Mouse (Mus musculus) heart, postnatal 10 days (tissue): ENCODE data around the gene Ier5l. TPM values are rescaled to one million over a fixed set of nuclear protein-coding genes. Genes with fewer than 3 reads are reported as not detected.

Source experiments
- DNase-seq, 2 experiments: peaks; one replicate each; pipeline ENCODE4 v3.0.0; 2021
- intact Hi-C: fragments of 180-260 bp; cut with DNase I; formaldehyde crosslinking; loops from one replicate; pipeline ENCODE4 v1.15.1; 2025
- total RNA-seq, 2 experiments: library from RNA; stranded (reverse); gene quantifications; 2 replicates each; pipeline ENCODE4 v1.2.3; 2021

Ier5l gene
- 10 to 100 TPM in 1 of 2 experiments, 1 to 10 TPM in 1; 9.5 to 12.2 TPM for total RNA-seq

DNA sequence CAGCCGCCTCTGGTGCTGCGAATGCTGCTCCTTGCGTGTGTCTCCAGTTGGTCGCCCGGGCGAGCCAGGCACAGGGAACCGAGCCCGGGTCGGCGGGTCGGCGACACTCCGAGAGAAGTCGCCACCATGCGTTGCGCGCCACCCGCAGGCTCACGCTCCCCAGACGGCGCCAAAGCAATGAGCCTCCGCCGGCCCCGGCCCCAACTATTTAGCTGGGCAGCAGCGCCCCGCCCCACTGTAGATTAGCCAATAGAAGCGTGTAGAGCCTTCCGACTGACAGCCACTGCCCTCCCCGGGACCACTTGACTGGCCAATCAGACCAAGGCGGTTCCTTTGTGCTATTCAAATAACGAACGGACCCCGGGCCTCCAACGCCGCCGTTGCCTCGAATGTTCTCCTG lies at the start of gene Ier5l:
Gene Ier5l (minus strand): TSS at position 181 of the 400 bp plus-strand sequence.
- intact Hi-C loops = loop anchor here (5.0 kb wide), 2 partner anchors 138 to 183 kb away; no protein-coding TSS in a partner anchor
- peak; percentile 98 for DNase-seq

DNA sequence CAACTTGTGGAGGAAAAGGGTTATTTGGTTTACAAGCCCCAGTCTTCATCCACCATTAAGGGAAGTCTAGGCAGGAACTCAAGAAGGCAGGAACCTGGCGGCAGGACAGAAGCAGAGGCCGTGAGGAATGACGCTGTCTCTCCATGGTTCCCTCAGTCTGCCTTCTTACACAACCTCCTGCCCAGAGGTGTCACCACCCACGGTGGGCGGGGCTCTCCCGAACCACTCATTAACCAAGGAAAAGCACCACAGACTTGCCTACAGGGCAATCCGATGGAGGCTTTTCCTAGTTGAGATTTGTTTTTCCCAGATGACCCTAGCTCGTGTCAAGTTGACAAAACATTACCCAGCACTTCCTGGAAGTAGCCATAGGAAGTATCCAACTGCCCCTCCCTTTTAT lies 49.7 kb upstream of the Ier5l start:
- intact Hi-C loops = loop anchor here (5.0 kb wide), 1 partner anchor 49 kb away; no protein-coding TSS in a partner anchor
- DNase-seq = no peak

DNA sequence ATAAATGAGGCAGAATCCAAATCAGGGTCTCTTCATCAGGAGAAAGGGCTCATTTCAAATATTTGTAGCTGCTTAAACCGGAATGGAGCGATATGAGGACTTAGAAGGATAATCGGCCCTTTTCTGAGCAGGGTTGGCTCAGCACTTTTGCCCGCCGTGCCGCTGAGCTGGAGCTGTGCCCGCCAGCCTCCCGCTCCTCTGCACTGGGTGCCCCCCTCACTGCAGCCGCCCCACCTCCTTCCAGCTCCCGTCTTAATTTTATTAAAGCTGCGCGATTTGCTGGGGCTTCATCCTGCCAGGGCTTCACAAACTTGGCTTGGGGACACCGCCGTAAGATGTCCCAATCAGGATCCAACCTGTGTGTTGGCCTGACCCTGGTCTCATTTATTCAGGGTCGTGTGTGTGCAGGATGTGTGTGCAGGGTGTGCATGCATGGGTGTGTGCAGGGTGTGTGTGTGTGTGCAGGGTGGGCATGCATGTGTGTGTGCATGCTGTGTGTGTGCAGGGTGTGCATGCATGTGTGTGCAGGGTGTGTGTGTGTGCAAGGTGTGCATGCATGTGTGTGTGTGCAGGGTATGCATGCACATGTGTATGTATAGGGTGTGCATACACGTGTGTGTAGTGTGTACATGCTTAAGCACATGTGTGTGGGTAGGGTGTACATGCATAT lies 36.8 kb upstream of the Ier5l start:
- intact Hi-C loops = no loop called here
- no peak for DNase-seq

DNA sequence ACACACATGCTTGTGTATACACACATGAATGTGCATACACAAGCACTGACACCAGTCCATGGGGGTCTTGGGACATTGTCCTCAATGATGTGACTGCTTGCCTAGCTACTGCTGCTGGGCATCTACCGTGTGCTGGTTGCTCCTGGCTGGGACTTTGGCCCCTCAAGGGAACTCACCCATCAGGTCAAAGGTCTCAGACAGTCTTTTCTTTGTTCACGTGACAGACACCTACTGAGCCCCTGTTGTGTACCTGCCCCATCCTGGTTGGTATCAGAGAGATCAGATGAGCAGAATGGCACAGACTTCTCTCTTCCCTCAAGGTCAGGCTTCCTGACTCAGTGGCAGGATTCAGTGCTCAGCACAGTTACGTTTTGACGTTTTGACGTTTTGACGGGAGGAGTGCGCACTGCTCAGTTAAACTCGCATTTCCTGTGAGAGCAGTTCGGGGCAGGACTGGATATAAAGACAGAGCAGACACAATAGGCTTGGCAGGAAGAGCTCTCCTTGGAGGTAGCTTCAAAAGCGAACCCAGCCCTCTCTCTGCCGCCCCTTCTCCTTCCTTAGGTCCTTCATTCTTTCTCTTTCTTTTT lies 33.2 kb upstream of the Ier5l start:
- no peak for DNase-seq
- intact Hi-C loops = no loop called here

DNA sequence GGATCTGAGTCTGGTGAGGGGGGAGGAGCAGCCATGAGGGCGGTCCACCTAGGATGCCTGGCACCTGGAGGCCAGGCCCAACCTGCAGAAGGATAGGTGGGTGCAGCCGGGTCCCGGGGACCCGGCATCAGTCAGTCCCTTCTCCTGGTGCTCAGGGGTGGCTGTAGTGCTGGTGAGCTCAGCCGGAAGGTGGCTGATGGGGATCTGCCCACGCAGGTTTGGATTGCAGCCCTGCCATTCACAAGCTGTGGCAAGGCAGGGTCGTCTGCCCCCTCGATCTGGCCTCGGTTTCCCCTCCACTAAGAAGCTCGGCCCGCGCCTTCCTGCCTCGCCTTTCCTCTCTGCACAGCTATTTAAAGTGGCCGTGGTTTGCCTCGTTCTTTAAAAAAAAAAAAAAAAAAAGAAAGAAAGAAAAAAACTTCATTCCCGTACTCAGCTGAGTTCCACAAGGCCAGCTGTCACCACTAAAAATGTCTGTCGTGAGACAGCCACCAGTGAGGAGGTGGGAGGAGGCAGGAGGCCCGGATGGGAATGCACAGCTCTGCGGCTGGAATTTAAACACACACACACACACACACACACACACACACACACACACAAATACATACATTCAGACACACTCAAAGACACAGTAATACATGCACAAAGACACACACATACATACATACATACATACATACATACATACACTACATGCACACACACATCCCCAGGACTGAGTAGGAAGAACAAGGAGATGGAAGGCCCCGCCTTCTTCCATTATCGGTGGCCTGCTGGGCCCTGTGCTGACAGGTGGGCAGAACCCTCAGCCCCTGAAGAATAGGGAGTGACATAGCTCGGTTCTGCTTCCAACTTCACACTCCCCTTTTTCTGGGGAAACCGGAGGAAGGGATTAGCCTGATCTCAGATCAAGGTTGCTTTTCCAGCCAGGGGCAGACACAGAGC lies 29.9 kb upstream of the Ier5l start:
- intact Hi-C loops = no loop called here
- no peak for DNase-seq

DNA sequence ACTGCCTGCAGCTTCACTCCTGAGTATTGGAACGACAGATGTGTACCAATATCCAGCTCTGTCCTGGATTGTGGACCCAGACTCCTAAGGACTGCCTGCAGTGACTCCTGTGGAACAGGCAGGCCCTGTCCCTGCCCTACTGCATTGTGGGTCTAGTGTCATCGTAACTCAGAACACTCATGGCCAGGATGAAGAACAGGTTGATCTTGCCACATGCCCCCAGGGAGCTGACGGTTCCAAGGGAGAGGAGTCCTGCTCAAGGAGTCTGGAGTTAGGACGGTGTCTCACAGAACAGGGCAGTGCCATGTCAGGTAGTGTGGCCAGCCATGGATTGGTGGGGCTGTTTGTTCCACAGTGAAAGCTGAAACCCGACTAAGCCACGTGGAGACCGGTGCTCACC lies 27.7 kb upstream of the Ier5l start:
- no peak for DNase-seq
- intact Hi-C loops = no loop called here

DNA sequence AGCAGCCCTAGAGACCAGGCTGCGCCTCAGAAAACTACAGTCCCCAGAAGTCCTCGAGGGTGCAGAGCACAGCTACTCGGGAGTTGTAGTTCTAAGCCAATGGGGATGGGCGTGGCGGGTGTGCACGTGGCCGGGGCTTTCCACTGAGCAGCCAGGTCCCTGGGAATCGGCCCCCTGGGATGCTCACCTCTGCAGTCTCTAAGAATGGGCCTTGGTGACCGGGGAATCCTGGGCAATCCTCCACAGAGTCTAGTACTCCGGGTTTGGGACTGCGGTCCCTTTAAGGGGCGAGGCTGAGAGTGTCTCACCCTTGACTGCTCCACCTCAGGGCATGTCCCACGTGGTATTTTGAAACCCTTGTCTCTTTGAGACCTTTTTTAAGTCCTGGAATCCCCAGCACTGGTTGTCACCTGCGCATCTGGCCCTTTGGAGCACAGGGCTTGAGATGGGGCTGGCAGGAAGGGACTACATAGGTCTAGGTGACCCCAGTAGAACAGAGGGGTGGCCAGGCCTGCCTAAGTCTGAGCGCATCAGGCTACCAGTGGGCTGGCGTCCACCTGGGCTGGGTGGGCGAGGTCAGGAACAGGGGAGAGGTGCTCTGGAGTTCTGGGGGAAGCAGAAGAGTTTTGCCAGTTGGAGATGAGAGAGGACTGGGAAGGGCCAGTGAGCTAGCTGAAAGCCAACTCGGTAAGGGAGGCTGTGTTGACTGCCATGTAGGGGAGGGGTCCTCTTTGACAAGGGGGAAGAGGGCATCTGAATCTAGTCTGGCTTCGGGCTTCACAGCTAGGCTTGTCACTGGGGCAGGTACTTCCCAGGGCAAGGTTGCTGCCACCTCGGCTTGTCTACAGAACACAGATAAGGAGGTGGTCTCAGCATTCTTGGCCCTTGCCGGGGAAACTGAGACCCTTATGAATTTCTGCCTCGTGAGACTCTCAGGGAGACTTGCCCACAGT lies 22.2 kb upstream of the Ier5l start:
- intact Hi-C loops = loop anchor here (5.0 kb wide), 1 partner anchor 46 kb away; no protein-coding TSS in a partner anchor
- peak; percentile 71 to 79 for DNase-seq

DNA sequence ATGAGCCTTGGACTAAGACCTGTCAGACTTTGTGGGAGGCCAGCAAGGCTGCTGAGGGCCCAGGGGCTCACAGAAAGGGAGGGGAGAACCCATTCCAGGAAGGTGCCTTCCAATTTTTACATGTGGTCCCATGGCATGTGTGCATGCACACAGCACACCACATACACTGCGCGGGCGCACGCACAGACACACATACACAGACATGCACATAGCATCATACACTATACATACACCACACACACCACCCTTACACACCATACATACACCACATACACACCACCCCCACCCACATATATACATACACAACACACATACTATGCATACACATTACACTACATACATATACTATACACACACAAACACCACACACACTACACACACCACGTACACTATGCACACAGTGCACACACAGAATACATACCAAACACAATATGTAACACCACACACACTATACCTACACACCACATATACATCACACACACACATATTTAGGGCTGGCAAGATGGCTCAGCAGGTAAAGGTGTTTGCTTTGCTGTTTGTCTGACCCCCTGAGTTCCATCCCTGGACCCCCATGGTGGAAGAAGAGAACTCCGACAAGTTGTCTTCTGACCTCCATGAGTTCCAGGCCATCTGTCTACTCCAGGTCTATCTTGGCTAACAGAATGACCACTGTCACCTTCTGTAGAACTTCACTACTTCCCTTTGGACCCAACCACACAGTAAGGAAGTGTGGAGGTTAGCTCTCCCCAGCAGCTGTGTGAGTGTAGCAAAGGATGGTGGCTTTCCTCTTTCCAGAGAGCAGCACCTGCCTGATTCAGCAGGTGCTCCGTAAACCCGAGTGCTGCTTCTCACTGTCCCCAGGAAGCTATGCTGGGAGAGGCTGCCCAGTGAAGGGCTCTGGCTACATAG lies 21.2 kb upstream of the Ier5l start:
- intact Hi-C loops = loop anchor here (5.0 kb wide), 1 partner anchor 47 kb away; no protein-coding TSS in a partner anchor
- DNase-seq = no peak

DNA sequence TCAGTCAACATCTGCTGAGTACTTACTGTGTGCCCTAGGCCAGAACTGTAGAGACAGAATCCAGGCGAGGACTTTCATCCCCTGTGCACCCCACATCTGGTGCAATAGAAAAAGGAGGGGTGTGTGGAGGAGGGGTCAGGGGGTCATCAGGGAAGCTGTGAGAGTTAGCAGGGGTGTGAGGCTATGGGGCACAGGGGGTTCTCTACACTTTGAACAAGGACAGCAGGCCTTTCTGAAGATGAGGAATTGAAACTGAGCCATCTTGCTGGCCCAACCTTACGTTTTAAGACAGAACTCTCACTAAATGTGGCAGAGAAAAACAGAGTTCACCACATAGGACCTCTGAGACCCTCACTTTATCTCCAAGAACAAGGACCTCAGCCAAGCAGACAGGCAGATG lies 16.4 kb upstream of the Ier5l start:
- no peak for DNase-seq
- intact Hi-C loops = no loop called here

DNA sequence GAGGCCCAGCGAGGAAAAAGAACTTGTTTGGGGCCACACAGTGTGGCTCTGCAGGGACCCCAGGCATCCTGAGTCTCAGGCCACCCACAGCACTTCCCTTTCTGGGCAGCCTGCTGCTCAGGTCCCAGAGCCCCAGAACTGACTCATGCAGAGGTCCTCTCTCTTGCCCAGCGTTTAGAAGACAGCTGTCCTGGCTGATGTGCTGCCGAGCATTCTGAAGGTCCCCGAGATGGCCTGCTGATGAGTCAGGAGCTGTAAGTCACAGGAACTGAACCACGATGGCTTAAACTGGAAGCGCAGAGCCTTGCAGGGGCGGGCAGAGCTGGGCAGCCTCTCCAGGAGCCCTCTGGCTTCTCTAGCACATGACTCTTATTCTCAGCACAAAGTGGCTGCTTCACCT lies 13.6 kb upstream of the Ier5l start:
- peak; percentile 55 to 62 for DNase-seq
- intact Hi-C loops = loop anchor here (5.0 kb wide), 1 partner anchor 45 kb away; no protein-coding TSS in a partner anchor

DNA sequence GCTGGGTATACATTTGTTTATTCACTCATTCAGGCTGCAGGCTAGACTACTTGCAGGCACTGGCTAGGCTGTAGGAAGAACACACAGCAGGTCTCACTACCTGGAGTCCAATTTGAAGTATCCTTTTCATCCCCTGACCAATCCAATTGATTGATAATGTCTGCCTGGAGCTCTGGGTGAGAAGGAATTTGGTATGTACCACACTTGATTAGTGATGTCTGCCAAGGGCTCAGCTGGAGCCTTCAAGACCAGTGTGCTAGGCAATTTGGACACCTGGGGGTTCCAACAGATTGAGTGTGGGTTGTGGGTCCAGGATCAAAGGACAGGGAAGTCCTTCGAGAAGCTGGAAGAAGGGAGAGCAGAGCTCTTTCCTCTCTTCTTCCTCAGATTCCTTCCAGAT lies 4.5 kb upstream of the Ier5l start:
- no peak for DNase-seq
- intact Hi-C loops = no loop called here

DNA sequence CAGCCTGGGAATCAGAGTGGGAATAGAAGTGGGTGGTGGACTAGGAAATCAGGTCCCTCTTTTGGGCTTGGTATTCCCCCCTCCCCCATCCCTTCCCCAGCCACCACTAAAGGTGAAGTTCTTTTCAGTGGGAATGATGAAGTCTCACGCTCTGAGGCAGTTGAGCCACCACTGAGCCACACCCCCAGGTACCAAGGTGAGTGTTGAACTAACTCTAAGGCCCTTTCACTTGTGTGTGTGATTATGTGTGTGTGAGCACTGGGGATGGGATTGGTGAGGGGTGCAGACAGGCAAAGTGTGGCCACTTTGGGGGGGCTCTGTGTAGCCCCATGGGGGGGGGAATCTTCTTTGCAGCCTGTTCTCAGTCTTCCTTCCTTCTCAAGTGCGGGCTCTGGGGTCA lies 2.2 kb upstream of the Ier5l start:
- intact Hi-C loops = no loop called here
- no peak for DNase-seq

DNA sequence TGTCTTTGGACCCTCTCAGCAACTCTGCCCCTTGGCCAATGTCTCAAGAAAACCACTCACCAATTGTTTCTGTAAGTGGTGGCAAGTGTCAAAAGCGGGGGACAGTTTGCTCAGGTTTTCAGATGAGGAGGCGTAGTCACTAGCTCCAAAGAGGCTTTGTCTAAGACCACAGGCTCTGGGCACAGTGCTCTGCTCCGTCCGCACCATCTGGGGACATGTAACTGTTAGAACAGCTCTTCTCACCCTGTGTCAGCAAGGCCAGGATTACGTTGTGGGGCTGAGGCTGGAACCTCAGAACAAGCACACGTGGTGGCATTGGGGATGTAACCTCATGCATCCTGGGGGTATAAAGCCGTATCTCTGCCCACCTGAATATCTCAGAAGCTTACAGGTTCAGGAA lies 1.4 kb upstream of the Ier5l start:
- intact Hi-C loops = no loop called here
- DNase-seq = no peak

DNA sequence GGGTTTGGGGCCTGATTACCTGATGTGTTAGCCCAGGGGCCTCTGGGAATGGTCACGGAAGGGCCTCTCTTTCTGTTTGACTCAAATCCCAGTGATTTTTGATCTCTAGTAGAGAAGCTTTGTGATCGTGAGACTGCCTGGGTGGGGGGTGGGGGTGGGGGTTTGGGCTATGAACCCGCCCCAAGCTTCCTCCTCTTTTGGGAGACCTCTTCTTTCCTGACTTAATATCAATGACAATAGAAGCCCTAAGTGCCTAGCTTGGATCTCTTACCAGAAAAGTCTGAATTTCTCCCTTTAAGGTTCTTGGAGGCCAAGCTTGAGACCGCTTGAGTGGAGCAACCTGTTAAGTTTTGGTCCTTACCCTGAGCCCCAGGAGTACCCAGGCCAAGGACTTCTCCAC lies 757 bp upstream of the Ier5l start:
- no peak for DNase-seq
- intact Hi-C loops = loop anchor here (5.0 kb wide), 2 partner anchors 138 to 183 kb away; no protein-coding TSS in a partner anchor

DNA sequence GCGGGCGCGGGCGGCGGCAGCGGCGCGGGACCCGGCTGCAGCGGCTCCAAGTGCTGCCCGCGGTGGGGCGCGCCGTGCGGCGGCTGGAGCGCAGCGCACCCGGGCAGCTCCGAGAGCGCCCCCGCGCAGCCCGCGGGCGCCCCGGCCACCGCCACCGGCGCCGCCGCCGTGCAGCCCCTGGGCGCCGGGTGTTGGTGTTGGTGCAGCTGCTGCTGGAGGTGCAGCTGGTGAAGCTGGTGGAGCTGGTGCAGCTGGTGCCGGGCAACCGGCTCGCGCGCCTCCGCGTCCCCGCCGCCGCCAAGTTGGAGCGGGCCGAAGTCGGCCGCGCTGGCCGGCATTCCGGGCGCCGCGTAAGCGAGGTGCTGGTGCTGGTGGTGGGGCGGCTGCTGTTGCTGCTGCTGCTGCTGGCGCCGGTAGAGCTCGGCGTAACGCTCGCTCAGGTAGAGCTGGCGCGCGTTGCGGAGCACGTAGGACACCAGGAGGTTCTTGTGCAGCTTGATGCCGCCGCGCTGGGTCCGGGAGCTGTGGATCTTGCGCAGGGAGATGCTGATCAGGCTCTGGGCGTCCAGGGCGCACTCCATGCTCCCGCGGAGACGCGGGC lies 488 bp downstream of the Ier5l start:
- no peak for DNase-seq

DNA sequence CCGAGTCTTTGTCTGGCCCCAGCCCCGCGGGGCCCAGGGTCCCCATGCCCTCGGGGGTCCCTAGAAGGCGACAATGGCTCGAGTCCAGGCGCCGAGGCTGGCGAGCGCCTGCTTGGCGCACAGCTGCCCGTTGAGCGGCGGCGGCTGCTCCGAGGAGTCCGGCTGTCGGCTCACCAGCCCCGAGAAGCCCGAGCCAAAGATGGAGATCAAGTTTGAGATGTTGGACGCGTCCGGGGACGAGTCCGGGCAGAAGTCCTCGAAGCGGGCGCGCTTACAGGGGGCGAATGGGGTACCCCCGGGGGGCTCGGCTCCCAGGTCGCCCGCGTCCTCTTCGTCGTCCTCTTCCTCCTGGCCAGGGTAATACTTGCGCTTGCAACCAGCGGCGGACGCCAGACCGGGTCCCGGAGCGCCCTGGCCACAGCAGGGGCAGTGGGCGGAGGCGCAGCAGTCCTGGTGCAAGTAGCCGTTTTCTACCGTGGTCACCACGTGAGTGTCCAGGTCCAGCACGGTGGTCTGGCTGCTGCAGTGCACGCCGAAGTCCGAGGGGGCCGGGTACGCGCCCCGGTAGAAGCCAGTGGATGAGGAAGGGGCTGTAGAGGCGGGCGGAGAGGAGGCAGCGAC lies 1.2 kb downstream of the Ier5l start:
- intact Hi-C loops = loop anchor here (2.0 to 5.0 kb wide), 5 partner anchors 70 to 240 kb away; partner anchors contain the start of gene Cstad
- DNase-seq = peak; percentile 61 to 72

More for the DNA sequence above, 488 bp downstream of the Ier5l start:
- intact Hi-C loops = loop anchor here (2.0 to 5.0 kb wide), 5 partner anchors 69 to 239 kb away; partner anchors contain the start of gene Cstad

DNA sequence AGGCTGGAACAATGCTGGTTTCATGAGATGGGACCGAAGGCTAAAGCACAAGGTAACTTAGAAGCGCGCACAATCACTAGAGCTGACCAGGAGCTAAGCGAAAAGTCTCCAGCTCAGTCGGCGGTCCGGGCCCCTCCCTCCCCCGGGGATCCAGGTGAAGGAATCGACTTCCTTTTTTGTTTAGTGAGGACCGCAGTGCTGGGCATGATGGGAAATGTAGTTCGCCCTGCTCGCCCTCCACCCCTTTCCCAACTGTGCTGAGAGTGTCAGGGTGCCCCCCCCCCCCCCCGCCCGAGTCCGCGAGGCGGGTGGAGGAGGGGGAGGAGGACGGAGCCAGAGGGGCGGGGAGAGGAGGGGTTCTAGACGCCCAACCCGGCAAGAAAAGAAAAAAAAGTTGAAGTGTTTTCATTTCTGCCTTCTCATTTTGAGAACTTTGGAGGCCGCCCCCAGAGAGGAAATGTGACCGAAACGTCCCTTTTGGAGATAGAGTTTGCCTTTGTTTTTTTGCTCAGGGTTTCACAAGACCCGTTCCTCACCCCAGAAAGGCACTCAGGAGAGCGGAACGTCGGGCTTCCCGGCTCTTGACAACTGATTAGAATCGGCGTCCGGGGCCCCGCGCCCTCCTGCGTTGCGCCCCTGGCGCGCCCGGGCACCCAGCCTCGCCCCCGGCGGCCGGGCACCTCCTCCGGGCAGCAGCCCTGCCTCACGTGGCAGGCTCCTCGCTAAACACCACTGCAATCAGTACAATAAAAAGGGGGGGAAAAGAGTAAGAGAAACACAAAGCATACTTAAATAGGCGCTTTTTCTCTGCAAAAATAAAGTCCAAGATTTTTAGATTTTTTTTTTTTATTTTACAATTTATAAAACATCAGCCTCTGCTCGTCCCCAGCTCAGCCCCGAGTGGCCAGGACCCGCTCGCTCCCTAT lies 2.0 kb downstream of the Ier5l start:
- intact Hi-C loops = loop anchor here (2.0 to 5.0 kb wide), 5 partner anchors 71 to 241 kb away; partner anchors contain the start of gene Cstad
- peak; percentile 89 to 91 for DNase-seq
